Comparison of ENCODE assay signal across 22 mouse cellular contexts in the genomic region with DNA sequence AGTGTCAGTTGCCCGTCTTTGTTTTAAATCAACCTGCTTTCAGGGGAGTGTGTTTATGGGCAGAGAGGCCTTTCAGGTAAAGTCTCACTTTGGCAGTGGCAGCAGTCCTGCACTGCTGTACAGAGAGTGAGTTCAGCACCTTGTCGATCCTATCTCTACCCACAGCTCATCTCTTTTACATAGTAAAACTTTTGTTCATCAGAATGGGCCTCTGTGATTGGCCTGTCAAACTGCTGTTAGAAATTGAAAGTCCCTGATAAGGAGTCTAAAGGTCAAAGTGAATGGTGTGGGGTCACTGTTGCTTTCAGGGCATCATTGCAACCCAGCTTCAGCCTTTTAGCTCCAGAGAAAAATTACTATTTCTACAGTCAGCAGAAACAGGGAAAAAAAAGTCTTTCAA.
DNase-seq lines count a peak whose midpoint lies in the region; ATAC-seq lines count a peak whose summit lies in the region.
"Had no signal": no experiment of that assay in that cellular context is flagged by ENCODE, and none has a peak within 500 bp of the region (broad histone marks: within the 10 kb centered on the region; RNA-seq: fewer than 3 reads in every experiment).

No protein-coding gene starts in this region.

- H3K27ac ChIP-seq in heart, embryonic 13.5 days (replicated peaks): peak overlapping the region; percentile 61
- H3K27ac ChIP-seq in liver, embryonic 13.5 days: no peak overlapping the region
- H3K27ac ChIP-seq: forebrain, embryonic 13.5 days; hindbrain, embryonic 13.5 days; kidney, postnatal 0 days; left cerebral cortex, adult 2 months; limb, embryonic 10.5 days; liver, embryonic 14.5 days; macrophage; neural tube, embryonic 13.5 days had no signal

- H3K9me3 ChIP-seq in heart, embryonic 13.5 days: no peaks in the 10 kb centered on the region
- no peaks in the 10 kb centered on the region for H3K9me3 ChIP-seq in liver, embryonic 13.5 days (replicated peaks)
- H3K9me3 ChIP-seq: forebrain, embryonic 13.5 days; hindbrain, embryonic 13.5 days; limb, embryonic 10.5 days; neural tube, embryonic 13.5 days had no signal

- H3K9ac ChIP-seq in heart, embryonic 13.5 days: peak overlapping the region; percentile 56
- H3K9ac ChIP-seq in liver, embryonic 13.5 days: no peak overlapping the region
- H3K9ac ChIP-seq: forebrain, embryonic 13.5 days; hindbrain, embryonic 13.5 days; liver, embryonic 14.5 days; neural tube, embryonic 13.5 days had no signal

- no peak overlapping the region for H3K4me3 ChIP-seq in heart, embryonic 13.5 days
- H3K4me3 ChIP-seq in liver, embryonic 13.5 days (replicated peaks): no peak overlapping the region
- H3K4me3 ChIP-seq: forebrain, embryonic 13.5 days; hindbrain, embryonic 13.5 days; left cerebral cortex, adult 2 months; limb, embryonic 10.5 days; myocyte; neural tube, embryonic 13.5 days had no signal

- H3K36me3 ChIP-seq in heart, embryonic 13.5 days: 0 out of 2 replicates have a peak, but pooled peaks cover 8% of the 10 kb centered on the region
- H3K36me3 ChIP-seq in liver, embryonic 13.5 days: no peaks in the 10 kb centered on the region
- H3K36me3 ChIP-seq: hindbrain, embryonic 13.5 days; limb, embryonic 10.5 days; neural tube, embryonic 13.5 days had no signal

- DNase-seq in heart, adult 18-20 months: no peak
- DNase-seq in liver, embryonic 13.5 days: no peak
- DNase-seq in liver (no peak), MN1 (ENCODE audit: low spot score) (no peak)
- peak; percentile 43 for DNase-seq in induced T-regulatory cell, adult 2 months (ENCODE audit: low read depth)
- DNase-seq in left cerebral cortex, postnatal 36 days (ENCODE audit: low spot score in 2 of 2): no peak
- DNase-seq: adrenal gland, postnatal 25 days; cerebellum, adult 9-10 months; kidney, adult 2 months; retina, postnatal 1 day had no signal

- H3K4me2 ChIP-seq in heart, embryonic 13.5 days: no peak overlapping the region
- H3K4me2 ChIP-seq in liver, embryonic 13.5 days: no peak overlapping the region
- H3K4me2 ChIP-seq: forebrain, embryonic 13.5 days; hindbrain, embryonic 13.5 days; neural tube, embryonic 13.5 days had no signal

- 46% methylated on average over 2 of the region's 2 CpGs for WGBS in heart, embryonic 13.5 days
- 52% methylated on average over 2 of the region's 2 CpGs for WGBS in liver, embryonic 13.5 days (ENCODE audit: insufficient replicate concordance)

- H3K27me3 ChIP-seq in heart, embryonic 13.5 days (replicated peaks): no peaks in the 10 kb centered on the region
- no peaks in the 10 kb centered on the region for H3K27me3 ChIP-seq in liver, embryonic 13.5 days
- H3K27me3 ChIP-seq: forebrain, embryonic 13.5 days; hindbrain, embryonic 13.5 days; neural tube, embryonic 13.5 days had no signal

- H3K4me1 ChIP-seq in heart, embryonic 13.5 days: peaks cover 74% of the 10 kb centered on the region
- peaks cover 14% of the 10 kb centered on the region for H3K4me1 ChIP-seq in liver, embryonic 13.5 days (replicated peaks)
- H3K4me1 ChIP-seq: forebrain, embryonic 13.5 days; hindbrain, embryonic 13.5 days; limb, embryonic 10.5 days; neural tube, embryonic 13.5 days had no signal

- intact Hi-C loops in left cerebral cortex, postnatal 36 days (cut with DNase I): no loop called here

- ATAC-seq in heart, embryonic 13.5 days (ENCODE audit: extremely low read depth, insufficient number of reproducible peaks, low FRiP score, low TSS enrichment): no peak
- ATAC-seq in liver, embryonic 13.5 days (ENCODE audit: low read depth): peak; percentile 54; the same call in 1 of the 2 replicates
- ATAC-seq: forebrain, embryonic 13.5 days; lung, postnatal 0 days; midbrain, embryonic 16.5 days had no signal
